Mouse (Mus musculus): ENCODE results near the gene 4930535I16Rik. TPM values are rescaled to one million over a fixed set of nuclear protein-coding genes. Genes with fewer than 3 reads are reported as not detected.
A peak's percentile ranks its signal among the peaks of the same experiment; 100 is the strongest.

4930535I16Rik gene
- polyA plus RNA-seq, 1 experiment from 2014 or later = not detected

GRCm38 (mm10) chr4:123905126-123905668, 12.6 kb downstream of the 4930535I16Rik start:
- H3K27me3 ChIP-seq = no peaks in the 10 kb centered on the region
- no peak; the same call in none of the 2 replicates for ATAC-seq (ENCODE audit: insufficient number of reproducible peaks, insufficient read depth, low FRiP score, low TSS enrichment, low read depth)
- H3K4me1 ChIP-seq (replicated peaks) = peaks cover 8% of the 10 kb centered on the region
- H3K4me2 ChIP-seq = peak overlapping the region; percentile 74
- peaks cover 18% of the 10 kb centered on the region; the same call in 1 of the 2 replicates for H3K36me3 ChIP-seq
- H3K27ac ChIP-seq = peak overlapping the region; percentile 83
- under 1% methylated on average over 53 of the region's 53 CpGs for WGBS
- peak overlapping the region; percentile 72 for H3K9ac ChIP-seq (replicated peaks)
- H3K4me3 ChIP-seq (replicated peaks) = peak overlapping the region; percentile 84
- no peaks in the 10 kb centered on the region for H3K9me3 ChIP-seq

- peak within 1 kb of the TSS; percentile 84 for H3K4me3 ChIP-seq (replicated peaks)
- peaks cover 11% of the 10 kb centered on the region; the same call in 1 of the 2 replicates for H3K36me3 ChIP-seq
- peak; percentile 100 for ATAC-seq (ENCODE audit: insufficient number of reproducible peaks, insufficient read depth, low FRiP score, low TSS enrichment, low read depth)
- peaks cover 8% of the 10 kb centered on the region for H3K4me1 ChIP-seq (replicated peaks)
- no peaks in the 10 kb centered on the region for H3K9me3 ChIP-seq
- H3K4me2 ChIP-seq = peak within 1 kb of the TSS; percentile 74
- no peaks in the 10 kb centered on the region for H3K27me3 ChIP-seq
- peak within 1 kb of the TSS; percentile 83 for H3K27ac ChIP-seq
- H3K9ac ChIP-seq (replicated peaks) = peak within 1 kb of the TSS; percentile 72
- WGBS = 2% methylated on average over 49 of the region's 49 CpGs
Observed at GRCm38 (mm10) chr4:123904333-123905125, 13.3 kb downstream of the 4930535I16Rik start, which contains the start of gene Mycbp. Mycbp (plus strand) TSS chr4:123904832.

- no peaks in the 10 kb centered on the region for H3K27me3 ChIP-seq
- peaks cover 8% of the 10 kb centered on the region for H3K4me1 ChIP-seq (replicated peaks)
- no peak overlapping the region for H3K4me2 ChIP-seq
- no peak for ATAC-seq (ENCODE audit: insufficient number of reproducible peaks, insufficient read depth, low FRiP score, low TSS enrichment, low read depth)
- H3K36me3 ChIP-seq = no peaks in the 10 kb centered on the region
- no peak overlapping the region for H3K27ac ChIP-seq
- WGBS = 72% methylated on average over 3 of the region's 3 CpGs
- no peak overlapping the region for H3K4me3 ChIP-seq (replicated peaks)
- no peak overlapping the region for H3K9ac ChIP-seq (replicated peaks)
- H3K9me3 ChIP-seq = no peaks in the 10 kb centered on the region
Observed at GRCm38 (mm10) chr4:123903432-123903831, 14.4 kb downstream of the 4930535I16Rik start.

- no peak overlapping the region for H3K27ac ChIP-seq
- H3K4me3 ChIP-seq (replicated peaks) = no peak overlapping the region
- H3K36me3 ChIP-seq = no peaks in the 10 kb centered on the region
- WGBS = 13% methylated on average over 5 of the region's 5 CpGs
- H3K4me2 ChIP-seq = no peak overlapping the region
- H3K9ac ChIP-seq (replicated peaks) = no peak overlapping the region
- H3K27me3 ChIP-seq = no peaks in the 10 kb centered on the region
- no peak for ATAC-seq (ENCODE audit: insufficient number of reproducible peaks, insufficient read depth, low FRiP score, low TSS enrichment, low read depth)
- H3K9me3 ChIP-seq = no peaks in the 10 kb centered on the region
- H3K4me1 ChIP-seq (replicated peaks) = no peaks in the 10 kb centered on the region
Observed at GRCm38 (mm10) chr4:123898696-123899095, 19.1 kb downstream of the 4930535I16Rik start.

DNA sequence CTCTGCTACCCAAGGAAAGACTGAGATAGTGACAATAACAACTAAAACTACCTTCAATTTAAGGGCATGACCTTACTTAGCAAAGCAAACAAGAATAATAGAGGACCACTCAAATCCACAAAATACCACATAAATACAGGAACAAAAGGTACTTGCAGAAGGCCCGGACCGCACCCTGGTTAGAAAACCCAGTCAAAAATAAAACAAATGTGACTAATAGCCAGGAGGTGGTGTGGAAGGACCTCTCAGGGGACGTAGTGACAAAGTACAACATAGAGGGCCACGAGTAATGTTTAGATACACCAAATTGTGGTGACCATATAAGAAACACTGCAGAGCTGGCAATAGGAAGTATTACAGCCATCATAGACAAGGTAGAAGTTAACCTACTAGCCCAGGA, 23.5 kb downstream of the 4930535I16Rik start:
- WGBS = 85% methylated on average over 4 of the region's 4 CpGs
- no peak overlapping the region for H3K27ac ChIP-seq
- no peak for ATAC-seq (ENCODE audit: insufficient number of reproducible peaks, insufficient read depth, low FRiP score, low TSS enrichment, low read depth)

DNA sequence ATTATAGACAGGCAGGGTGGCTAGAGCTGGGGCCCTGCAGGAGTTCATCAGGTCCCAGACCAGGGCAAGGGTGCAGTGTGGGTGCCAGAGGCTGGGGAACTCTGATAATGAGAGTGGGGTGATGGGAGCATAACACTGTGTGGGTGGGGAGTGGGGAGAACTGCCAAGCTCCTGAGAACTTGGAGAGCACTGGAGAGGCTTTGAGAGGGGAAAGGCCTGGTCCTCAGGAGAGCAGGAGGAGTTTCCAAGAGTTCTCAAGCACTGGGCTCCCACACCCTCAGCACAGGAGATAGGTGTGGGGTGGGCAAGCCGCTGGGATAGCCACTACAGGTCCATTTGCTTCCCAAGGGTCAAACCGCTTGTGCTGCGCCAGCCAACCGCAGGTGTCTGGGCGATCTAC, 24.1 kb downstream of the 4930535I16Rik start:
- no peaks in the 10 kb centered on the region for H3K36me3 ChIP-seq
- no peak overlapping the region for H3K4me3 ChIP-seq (replicated peaks)
- H3K4me1 ChIP-seq (replicated peaks) = no peaks in the 10 kb centered on the region
- no peak overlapping the region for H3K27ac ChIP-seq
- no peaks in the 10 kb centered on the region for H3K9me3 ChIP-seq
- no peak overlapping the region for H3K9ac ChIP-seq (replicated peaks)
- no peak for ATAC-seq (ENCODE audit: insufficient number of reproducible peaks, insufficient read depth, low FRiP score, low TSS enrichment, low read depth)
- H3K4me2 ChIP-seq = no peak overlapping the region
- H3K27me3 ChIP-seq = no peaks in the 10 kb centered on the region
- WGBS = 96% methylated on average over 5 of the region's 5 CpGs

More for the DNA sequence above, 23.5 kb downstream of the 4930535I16Rik start:
- H3K4me1 ChIP-seq (replicated peaks) = no peaks in the 10 kb centered on the region
- no peaks in the 10 kb centered on the region for H3K27me3 ChIP-seq
- H3K4me2 ChIP-seq = no peak overlapping the region
- no peaks in the 10 kb centered on the region for H3K9me3 ChIP-seq
- no peak overlapping the region for H3K9ac ChIP-seq (replicated peaks)
- H3K36me3 ChIP-seq = no peaks in the 10 kb centered on the region
- H3K4me3 ChIP-seq (replicated peaks) = no peak overlapping the region

Other genes with a start within 250 kb of the 4930535I16Rik start
- 61.5 and 62.1 TPM in 2 replicates for gene Macf1, start 233.7 kb downstream of the 4930535I16Rik start, polyA plus RNA-seq (2016; fragmentation: Nextera tagmentation; extraction: Ambion mirVana)
- 337 and 345 TPM in 2 replicates for gene Ndufs5, start 199.8 kb downstream of the 4930535I16Rik start, polyA plus RNA-seq (2016; fragmentation: Nextera tagmentation; extraction: Ambion mirVana)
- 67.8 and 71.7 TPM in 2 replicates for gene Akirin1, start 167.7 kb downstream of the 4930535I16Rik start, polyA plus RNA-seq (2016; fragmentation: Nextera tagmentation; extraction: Ambion mirVana)
- 2.1 and 3.3 TPM in 2 replicates for gene Rhbdl2, start 130.1 kb downstream of the 4930535I16Rik start, polyA plus RNA-seq (2016; fragmentation: Nextera tagmentation; extraction: Ambion mirVana)
- gene 4933427I04Rik, start 58.3 kb downstream of the 4930535I16Rik start, polyA plus RNA-seq (2016; fragmentation: Nextera tagmentation; extraction: Ambion mirVana) = not detected in 2 replicates
- 64.0 and 65.2 TPM in 2 replicates for gene Mycbp, start 13.2 kb downstream of the 4930535I16Rik start, polyA plus RNA-seq (2016; fragmentation: Nextera tagmentation; extraction: Ambion mirVana)
- 55.1 and 58.6 TPM in 2 replicates for gene Rragc, start 576 bp downstream of the 4930535I16Rik start, polyA plus RNA-seq (2016; fragmentation: Nextera tagmentation; extraction: Ambion mirVana)

Data from limb, embryonic 12.5 days (tissue).